Mouse (Mus musculus): Measurements from ENCODE around the gene Mtus2.

Mtus2 gene

DNA sequence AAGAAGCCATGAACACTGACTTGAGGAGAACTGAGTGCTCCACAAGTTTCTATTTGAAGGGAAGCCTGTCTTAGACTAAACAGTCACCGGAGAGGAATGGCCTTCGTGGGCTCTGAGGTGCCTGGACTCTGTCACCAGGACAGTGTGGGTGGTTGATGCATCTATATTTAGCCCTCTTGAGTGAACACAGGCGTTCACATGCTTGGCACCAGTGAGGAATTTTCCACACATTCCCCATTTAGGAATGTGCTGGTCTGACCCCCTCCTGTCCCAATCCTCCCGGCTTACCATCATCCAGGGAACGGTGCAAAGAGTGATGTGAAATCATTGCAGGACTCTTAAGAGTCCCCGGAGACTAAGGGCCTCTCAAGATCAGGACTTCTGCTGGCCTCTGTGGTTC lies 314.9 kb downstream of the Mtus2 start:
- in situ Hi-C loops (cut with MboI, MseI): loop anchor here in 1 of 2 experiments (10.0 kb wide), 1 partner anchor 947 kb away; the partner anchor contains the start of gene Urad

DNA sequence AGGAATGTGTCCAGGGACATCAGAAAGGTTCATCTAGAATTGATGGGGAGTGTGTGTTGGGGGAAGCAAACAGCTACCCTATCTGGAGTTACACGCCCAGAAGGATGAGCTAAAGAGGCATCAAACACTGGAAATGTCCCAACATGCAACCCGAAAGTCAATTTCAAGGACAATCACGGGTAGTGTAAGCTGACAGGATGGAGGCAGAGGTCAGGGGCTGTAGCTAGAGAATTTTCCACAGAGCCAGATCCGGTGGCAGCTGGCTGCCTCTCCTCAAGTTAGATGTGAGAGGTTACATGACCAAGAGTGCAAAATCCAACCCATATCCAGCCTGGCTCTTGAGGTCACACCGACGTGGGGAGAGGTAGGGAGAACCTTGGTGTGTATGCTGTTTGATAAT lies 315.7 kb downstream of the Mtus2 start:
- in situ Hi-C loops (cut with MboI, MseI): loop anchor here in 1 of 2 experiments (10.0 kb wide), 1 partner anchor 948 kb away; the partner anchor contains the start of gene Urad

DNA sequence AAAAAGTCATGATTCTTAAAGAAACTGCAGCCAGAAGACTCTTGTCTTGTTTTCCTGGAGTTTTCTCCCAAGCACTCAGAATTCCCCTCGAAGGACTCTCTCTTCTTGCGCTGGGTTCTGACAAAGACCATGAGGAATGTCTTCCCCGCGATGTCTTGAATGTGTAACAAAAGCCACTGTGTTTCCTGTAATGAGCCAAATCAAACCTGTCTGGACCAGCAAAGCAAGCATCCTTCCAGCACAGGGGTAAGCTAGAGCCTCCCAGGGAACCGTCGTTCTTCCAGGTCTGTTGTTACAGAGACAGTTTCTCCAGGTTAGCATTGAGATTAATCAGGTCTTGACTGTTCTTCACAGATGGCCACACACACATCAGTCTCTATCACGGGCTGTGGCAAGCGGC lies 321.1 kb downstream of the Mtus2 start:
- in situ Hi-C loops (cut with MboI, MseI): loop anchor here in 1 of 2 experiments (10.0 kb wide), 1 partner anchor 953 kb away; the partner anchor contains the start of gene Urad

DNA sequence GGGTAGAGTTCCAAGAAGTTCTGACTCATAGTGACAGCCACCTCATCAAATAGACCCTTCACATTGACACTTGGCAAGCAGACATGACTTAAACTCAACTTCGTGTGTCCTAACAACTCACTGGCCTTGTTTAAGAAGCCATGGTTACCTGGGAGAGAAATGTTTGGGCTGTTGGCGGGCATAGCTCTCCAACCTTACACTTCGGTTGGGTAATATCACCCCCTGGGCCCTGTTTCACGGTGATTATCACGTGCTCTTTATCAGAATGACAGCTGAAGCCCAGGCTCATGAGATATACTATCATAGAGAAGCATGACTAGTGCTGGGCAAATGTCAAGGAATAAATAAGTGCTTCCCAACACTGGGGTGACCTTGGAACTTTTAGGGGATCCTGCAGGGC lies 323.2 kb downstream of the Mtus2 start:
- in situ Hi-C loops (cut with MboI, MseI): no loop called here

DNA sequence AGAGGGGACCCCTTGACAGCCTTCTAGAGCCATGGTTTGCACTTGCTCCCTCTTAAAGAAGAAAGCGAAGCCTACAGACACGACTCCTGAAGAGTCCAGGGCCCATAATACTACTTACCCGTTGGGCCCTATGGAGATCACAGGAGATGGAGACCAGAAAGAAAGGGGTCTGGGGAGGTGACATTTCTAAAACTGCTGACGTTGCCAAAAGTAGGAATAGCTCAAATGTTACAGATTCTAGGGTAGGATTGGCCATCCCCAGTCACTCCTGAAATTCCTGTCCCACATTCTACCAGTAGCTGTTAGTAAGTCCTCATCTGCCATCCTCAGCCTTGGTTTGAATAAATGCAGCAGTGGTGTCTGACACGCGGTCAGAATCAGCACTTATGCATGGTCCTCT lies 325.0 kb downstream of the Mtus2 start:
- in situ Hi-C loops (cut with MboI, MseI): no loop called here

DNA sequence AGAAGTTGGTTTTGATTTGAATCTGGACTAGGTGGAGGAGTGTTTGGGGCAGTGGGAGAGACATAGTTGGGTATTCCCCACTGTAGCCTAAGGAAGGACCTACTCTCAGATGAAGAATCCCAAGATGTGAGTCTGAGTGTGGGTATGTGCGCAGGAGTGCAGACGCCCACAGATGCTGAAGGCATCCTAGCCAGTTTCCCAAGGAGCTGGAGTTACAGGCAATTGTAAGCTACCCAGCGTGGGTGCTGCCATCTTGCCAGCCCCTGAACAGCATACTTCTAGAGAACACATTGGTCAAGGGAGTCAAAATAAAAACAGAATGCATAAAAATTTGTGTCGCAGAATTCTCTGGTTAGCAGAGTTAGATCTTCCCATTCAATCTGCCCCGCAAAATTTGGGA lies 325.5 kb downstream of the Mtus2 start:
- in situ Hi-C loops (cut with MboI, MseI): no loop called here

DNA sequence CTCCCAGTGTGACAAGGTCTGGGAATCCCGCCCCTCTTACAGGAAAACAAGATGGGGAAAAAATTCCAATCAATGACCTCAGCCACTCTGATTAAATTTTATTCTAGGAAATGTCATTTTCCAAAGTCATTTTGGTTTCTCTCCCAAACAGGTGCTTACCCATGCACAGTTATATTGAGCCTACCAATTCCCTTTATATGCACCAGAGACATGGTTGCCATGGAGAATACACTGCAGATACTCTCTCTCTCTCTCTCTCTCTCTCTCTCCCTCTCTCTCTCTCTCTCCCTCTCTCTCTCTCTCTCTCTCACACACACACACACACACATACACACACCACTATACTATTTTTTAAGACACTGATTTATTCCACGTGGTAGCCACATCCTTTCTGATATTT lies 326.1 kb downstream of the Mtus2 start:
- in situ Hi-C loops (cut with MboI, MseI): no loop called here

DNA sequence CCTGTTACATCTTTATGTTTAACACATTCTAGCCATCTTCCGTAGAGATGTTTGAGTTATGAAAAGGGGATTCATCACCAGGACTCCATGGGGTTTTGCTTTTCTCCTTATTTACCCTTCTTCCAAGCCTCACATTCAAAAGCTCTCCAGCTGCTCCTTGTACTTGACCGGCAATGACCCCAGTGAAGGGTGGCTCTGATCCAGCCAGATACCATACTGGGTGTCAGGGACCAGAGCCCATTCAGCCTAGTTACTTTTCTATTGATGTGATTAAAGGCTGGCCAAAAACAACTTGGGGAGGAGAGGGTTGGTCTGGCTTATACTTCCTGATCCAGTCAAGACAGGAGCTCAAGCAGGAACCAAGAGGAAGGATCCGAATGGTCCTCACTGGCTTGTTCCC lies 326.5 kb downstream of the Mtus2 start:
- in situ Hi-C loops (cut with MboI, MseI): no loop called here

DNA sequence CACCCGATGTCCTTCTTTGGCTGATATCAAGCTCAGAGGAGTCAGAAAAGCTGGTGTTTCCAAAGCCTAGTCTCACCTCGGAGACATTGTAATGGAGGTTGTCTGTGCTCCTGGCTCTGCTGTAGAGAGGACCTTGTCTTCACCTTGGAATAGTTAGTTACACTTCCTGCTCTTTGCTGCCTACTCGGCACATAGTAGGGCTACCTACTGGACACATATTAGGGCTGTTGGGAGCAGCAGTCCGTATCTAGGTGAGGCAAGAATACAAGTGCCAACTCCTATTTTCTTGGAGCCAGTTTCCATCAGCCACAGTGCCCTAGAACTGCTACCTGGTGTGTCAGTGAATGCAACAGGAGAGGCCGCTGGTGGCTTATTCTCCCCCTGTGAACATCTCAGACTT lies 330.4 kb downstream of the Mtus2 start:
- in situ Hi-C loops (cut with MboI, MseI): no loop called here

DNA sequence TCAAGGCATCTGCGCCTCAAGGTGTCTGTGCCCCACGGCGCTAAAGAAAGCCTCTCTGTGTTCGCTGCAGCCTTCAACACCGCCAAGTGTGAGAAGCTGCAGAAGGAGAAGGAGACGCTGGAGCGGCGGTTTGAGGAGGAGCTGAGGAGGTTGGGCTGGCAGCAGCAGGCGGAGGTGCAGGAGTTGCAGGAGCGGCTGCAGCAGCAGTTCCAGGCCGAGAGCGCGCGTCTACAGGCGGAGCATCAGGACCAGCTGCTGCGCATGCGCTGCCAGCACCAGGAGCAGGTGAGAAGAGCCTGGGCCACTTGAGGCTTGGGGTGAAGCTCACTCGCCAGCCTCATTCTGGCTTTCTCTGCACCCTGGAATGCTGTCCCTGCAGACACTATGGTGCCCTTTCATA lies 331.7 kb downstream of the Mtus2 start:
- in situ Hi-C loops (cut with MboI, MseI): no loop called here

DNA sequence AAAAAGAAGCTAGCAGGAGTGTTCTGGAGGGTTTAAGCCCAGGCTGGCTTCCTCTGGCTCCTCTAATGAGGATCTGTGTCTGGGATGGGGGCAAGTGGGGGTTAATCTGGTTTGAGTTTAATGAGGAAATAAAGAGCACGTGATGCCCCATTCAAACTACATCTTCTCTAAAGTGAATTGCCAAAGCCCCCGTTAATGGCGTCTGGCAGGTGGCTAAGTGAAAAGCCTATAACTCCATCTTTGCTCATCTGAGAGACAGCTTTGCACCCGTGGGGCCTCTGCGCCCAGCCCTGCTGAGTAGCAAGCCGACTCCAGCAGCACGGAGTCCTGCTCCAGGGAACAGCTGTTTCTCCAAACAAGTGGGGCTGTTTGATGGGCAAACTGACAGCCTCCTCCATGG lies 332.8 kb downstream of the Mtus2 start:
- in situ Hi-C loops (cut with MboI, MseI): no loop called here

DNA sequence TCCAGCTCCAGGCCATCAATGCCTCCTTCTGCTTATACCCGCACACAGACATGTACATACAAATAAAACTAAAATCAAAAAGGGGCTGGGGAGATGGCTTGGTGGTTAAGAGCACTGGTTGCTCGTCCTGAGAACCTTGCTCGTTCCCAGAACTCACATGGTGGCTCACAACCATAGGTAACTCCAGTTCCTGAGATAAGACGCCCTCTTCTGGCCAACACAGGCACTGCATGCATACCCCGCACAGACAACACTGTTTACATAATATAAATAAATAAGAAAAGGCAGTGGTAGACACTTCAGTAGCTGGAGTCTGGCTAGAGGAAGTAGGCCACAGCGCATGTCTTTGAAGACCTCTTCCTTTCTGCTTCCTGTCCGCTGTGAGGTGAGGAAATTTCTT lies 335.7 kb downstream of the Mtus2 start:
- in situ Hi-C loops (cut with MboI, MseI): no loop called here

DNA sequence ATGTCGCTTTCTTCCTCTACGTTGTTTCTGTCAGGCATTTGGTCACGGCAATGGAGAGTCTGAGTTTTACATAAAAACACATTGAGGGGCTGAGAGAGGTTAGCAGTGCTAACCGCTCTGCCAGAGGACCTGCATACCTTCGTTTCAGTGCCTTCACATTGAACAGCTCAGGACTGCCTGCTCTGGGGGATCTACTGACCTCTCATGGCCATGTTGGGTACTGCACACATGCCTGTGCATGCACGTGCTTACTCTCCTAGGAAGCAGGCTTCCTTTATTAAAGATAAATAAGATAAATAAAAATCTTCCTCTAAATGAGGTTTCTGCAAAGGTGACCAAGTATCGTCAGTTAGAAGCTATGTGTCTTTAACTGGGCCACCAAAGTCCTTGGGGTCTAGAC lies 336.2 kb downstream of the Mtus2 start:
- in situ Hi-C loops (cut with MboI, MseI): no loop called here

DNA sequence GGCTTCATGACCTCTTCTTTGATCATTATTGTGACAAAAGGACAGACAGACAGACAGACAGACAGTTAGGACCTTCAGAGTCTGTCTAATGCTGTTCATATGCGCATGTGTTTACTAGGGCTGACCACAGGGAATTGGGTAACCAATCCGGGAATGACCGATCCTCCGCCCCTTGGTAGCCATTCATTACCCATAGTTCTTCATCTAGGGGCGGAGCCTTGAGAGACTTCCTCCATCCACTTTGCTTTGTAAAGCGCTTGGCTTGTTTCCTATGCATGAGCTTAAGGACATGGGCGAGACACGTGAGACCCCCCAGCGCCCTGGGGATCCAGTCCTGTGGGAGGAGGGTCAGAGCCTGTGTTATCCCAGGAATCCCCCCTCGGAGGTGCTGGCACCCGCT lies 345.8 kb downstream of the Mtus2 start:
- in situ Hi-C loops (cut with MboI, MseI): loop anchor here in 1 of 2 experiments (10.0 kb wide), 1 partner anchor 1572 kb away; no protein-coding TSS in a partner anchor

DNA sequence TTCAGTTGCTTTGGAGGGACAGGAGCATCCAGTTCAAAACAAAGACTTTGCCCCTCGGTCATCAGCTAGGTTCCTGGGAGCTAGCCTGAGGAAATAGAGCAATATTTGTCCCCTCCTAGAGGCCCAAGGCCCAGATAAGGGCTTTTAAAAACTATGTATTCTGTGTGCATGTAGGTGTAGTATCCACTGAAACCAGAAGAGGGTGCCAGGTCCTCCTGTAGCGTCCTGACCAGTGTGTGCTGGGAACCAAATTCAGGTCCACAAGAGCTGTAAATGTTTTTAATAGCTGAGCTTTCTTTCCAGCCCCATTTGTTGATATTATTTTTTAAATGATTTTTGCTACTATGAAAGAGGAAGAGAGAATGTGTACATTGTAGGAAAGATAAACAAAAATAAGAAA lies 347.0 kb downstream of the Mtus2 start:
- in situ Hi-C loops (cut with MboI, MseI): loop anchor here in 1 of 2 experiments (10.0 kb wide), 1 partner anchor 1571 kb away; no protein-coding TSS in a partner anchor

DNA sequence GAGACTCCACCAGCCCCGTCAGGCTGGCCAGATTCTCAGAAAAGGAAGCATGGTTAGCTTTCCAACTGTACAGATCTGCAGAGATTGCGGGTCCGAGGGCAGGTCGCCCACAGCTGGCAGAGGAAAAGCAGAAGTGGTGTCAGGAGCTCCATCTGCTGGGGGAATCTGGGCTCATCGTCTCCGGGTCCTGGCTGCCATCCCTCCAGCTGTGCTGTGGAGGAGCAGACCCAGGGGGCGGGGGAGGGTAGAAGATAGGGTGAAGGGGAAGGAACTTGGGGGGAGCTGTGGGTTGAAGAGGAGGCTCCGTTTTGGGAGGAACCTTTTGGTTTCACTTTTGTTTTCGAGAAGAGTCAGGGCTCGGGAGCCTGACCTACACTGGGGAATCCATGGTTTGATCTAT lies 353.7 kb downstream of the Mtus2 start:
- in situ Hi-C loops (cut with MboI, MseI): no loop called here

DNA sequence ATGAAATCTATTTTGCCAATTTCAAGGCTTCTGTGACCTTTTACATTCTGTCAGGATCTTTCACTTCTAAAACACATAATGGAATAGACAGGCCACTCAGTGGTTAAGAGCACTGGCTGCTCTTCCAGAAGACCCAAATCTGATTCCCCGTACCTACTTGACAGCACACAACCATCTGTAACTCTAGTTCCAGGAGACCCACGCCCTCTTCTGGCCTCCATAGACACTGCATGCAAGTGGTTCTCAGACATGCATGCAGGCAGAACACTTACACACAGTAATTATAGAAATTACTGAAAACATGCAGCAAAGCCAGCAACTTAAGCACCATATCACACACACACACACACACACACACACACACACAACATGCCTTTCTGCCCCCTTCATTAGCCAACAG lies 355.3 kb downstream of the Mtus2 start:
- in situ Hi-C loops (cut with MboI, MseI): no loop called here

DNA sequence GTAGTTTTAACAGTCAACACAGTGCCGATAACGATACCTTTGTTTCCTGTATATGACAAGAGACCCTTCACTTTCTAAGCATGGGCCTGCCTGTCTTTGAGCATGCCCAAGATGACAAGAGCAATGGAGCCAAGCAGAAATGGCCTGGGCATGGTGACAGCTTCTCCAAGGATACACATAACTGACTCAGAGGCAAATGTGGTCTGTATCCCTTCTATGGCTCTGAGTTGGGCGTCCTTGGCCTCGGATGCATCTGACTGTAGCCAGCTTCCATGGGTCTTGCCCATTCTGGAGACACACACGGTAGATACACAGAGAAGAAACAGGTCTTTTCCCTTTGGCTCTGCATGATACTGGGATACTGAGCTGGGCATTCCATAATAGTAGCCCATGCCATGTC lies 357.8 kb downstream of the Mtus2 start:
- in situ Hi-C loops (cut with MboI, MseI): no loop called here

DNA sequence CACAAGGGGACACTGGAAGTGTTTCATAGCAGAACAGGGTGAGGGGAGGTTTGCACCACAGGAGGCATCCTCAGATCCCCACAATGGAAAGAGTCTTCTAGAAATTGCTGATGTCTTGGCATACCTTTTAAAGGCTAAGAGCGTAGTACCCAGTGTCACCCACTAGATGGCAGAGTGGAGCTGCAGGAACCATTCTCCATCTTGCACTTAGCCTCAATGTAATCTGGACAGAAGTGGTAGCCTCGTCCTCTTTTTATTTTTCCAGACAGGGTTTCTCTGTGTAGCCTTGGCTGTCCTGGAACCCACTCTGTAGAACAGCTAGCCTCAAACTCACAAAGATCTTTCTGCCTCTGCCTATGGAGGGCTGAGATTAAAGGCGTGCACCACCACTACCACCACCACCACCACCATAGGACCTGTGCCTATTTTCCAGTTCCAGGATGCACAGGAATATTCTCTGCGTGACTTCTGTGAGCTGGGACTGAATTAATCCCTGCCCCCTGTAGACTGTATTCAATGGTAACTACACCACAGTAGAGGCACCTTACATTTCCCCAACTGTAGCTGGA lies 368.3 kb downstream of the Mtus2 start:
- in situ Hi-C loops (cut with MboI, MseI): loop anchor here in 1 of 2 experiments (25.0 kb wide), 1 partner anchor 1388 kb away; the partner anchor contains the start of gene Gtf3a

DNA sequence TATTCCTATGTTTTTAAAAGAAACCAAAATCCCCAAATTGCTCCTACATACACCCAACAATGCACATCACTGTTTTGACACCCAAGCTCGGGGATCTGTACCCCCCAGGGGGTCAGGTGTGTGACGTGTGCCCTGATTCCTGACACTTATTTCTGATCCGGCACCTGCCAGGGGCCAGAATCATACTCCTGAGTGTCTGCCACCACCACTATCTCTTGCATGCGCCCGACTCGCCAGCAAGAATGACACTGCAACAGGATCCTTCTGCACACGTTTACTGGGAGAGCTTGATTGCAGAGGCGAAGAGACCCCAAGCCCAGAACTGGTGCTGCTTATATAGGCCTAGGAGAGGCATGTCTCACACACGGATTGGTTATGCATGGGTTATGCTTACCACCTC lies 369.2 kb downstream of the Mtus2 start:
- in situ Hi-C loops (cut with MboI, MseI): loop anchor here in 1 of 2 experiments (25.0 kb wide), 1 partner anchor 1389 kb away; the partner anchor contains the start of gene Gtf3a

DNA sequence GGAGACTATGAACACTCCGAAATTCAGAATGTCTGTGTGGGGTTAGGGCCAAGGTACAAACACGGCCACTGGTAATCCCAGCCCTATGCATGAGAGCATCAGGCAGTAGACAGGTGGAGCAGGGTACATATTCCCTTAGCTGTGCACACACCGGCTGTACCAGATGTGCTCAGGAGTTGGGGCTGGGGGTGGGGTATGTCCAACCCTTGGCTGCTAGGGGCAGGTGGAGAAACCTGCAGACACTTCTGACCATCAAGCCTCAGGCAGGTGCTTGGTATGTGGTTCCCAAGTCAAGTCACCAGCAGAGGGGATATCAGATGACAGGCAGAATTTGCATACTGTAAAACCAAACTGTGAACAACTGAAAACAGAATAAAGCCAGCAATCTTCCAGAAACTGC lies 371.9 kb downstream of the Mtus2 start:
- in situ Hi-C loops (cut with MboI, MseI): loop anchor here in 1 of 2 experiments (25.0 kb wide), 1 partner anchor 1392 kb away; the partner anchor contains the start of gene Gtf3a

DNA sequence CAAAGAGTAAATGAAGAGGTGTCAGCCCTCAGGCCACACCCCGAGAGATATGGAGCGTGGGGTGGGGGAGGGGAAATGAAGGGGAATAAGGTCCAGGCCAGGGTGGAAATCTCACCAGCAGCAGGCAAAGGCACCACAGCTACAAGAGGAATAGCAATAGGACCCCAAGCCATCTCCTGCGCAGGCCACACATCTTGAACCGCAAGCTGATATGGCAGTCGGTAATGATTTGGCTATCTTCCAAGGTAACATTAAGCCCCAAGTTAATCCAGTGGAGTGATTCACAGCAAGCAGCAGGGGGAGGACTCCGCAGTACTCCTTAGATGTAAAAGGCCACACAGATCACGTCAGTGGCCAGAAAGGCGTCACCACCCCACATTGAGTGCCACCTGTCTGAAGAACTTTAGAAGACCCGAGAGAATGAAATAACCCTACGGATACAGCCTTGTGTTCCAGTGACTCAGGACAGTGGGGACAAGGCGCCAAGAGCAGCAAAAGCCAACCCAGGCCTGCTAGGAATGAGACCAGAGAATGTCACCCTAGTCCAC lies 374.2 kb downstream of the Mtus2 start:
- in situ Hi-C loops (cut with MboI, MseI): loop anchor here in 1 of 2 experiments (5.0 to 25.0 kb wide), 2 partner anchors 116 to 1394 kb away; partner anchors contain the start of gene Gtf3a
